In genomic region chr11:83420338-83420737, GRCm38 (mm10) we compare ENCODE assay signal across 12 mouse cellular contexts. TPM values are rescaled to one million over a fixed set of nuclear protein-coding genes. Genes with fewer than 3 reads are reported as not detected.
DNase-seq lines count a peak whose midpoint lies in the region; ATAC-seq and TF ChIP-seq lines count a peak whose summit lies in the region.
"Had no signal": no experiment of that assay in that cellular context is flagged by ENCODE, and none has a peak within 500 bp of the region (broad histone marks: within the 10 kb centered on the region; RNA-seq: fewer than 3 reads in every experiment).

No protein-coding gene starts in this region.

- peaks cover 25% of the 10 kb centered on the region for H3K27me3 ChIP-seq in intestine, postnatal 0 days (replicated peaks; ENCODE audit: control insufficient read depth, insufficient read depth, low read length)
- peaks cover 33% of the 10 kb centered on the region for H3K27me3 ChIP-seq in intestine, embryonic 15.5 days (replicated peaks)
- H3K27me3 ChIP-seq in limb, embryonic 10.5 days (ENCODE audit: low read depth, poor library complexity, severe bottlenecking) = peaks cover 63% of the 10 kb centered on the region

- H3K4me3 ChIP-seq in intestine, postnatal 0 days (ENCODE audit: low read depth, low read length) = no peak overlapping the region
- H3K4me3 ChIP-seq in intestine, embryonic 15.5 days (replicated peaks) = no peak overlapping the region
- H3K4me3 ChIP-seq in limb, embryonic 10.5 days = no peak overlapping the region
- H3K4me3 ChIP-seq: embryonic facial prominence, embryonic 12.5 days; limb, embryonic 13.5 days; midbrain, embryonic 12.5 days; neural tube, embryonic 15.5 days had no signal

- H3K4me2 ChIP-seq in intestine, postnatal 0 days (replicated peaks; ENCODE audit: low read depth) = no peak overlapping the region
- no peak overlapping the region for H3K4me2 ChIP-seq in intestine, embryonic 15.5 days (replicated peaks)
- H3K4me2 ChIP-seq: embryonic facial prominence, embryonic 12.5 days; limb, embryonic 13.5 days; midbrain, embryonic 12.5 days; neural tube, embryonic 15.5 days had no signal

- H3K27ac ChIP-seq in intestine, postnatal 0 days (ENCODE audit: low read depth, low read length) = no peak overlapping the region
- no peak overlapping the region for H3K27ac ChIP-seq in intestine, embryonic 15.5 days
- H3K27ac ChIP-seq in limb, embryonic 10.5 days = no peak overlapping the region
- H3K27ac ChIP-seq: embryonic facial prominence, embryonic 12.5 days; limb, embryonic 13.5 days; midbrain, embryonic 12.5 days; neural tube, embryonic 15.5 days had no signal

- WGBS in intestine, postnatal 0 days = 35% methylated on average over 4 of the region's 4 CpGs
- WGBS in intestine, embryonic 15.5 days = 41% methylated on average over 4 of the region's 4 CpGs
- WGBS in limb, embryonic 10.5 days = 41% methylated on average over 4 of the region's 4 CpGs

- no peaks in the 10 kb centered on the region for H3K36me3 ChIP-seq in intestine, postnatal 0 days (ENCODE audit: control insufficient read depth, insufficient read depth)
- H3K36me3 ChIP-seq in intestine, embryonic 15.5 days = no peaks in the 10 kb centered on the region
- H3K36me3 ChIP-seq in limb, embryonic 10.5 days = no peaks in the 10 kb centered on the region
- H3K36me3 ChIP-seq: embryonic facial prominence, embryonic 12.5 days; limb, embryonic 13.5 days; midbrain, embryonic 12.5 days; neural tube, embryonic 15.5 days had no signal

- ATAC-seq in intestine, postnatal 0 days = no peak
- ATAC-seq in intestine, embryonic 15.5 days = no peak

- H3K9ac ChIP-seq in intestine, postnatal 0 days (ENCODE audit: low read depth, low read length) = no peak overlapping the region
- no peak overlapping the region for H3K9ac ChIP-seq in intestine, embryonic 15.5 days
- H3K9ac ChIP-seq: embryonic facial prominence, embryonic 12.5 days; limb, embryonic 13.5 days; midbrain, embryonic 12.5 days; neural tube, embryonic 15.5 days had no signal

- no peaks in the 10 kb centered on the region for H3K4me1 ChIP-seq in intestine, postnatal 0 days (replicated peaks; ENCODE audit: control insufficient read depth, insufficient read depth, low read length)
- H3K4me1 ChIP-seq in intestine, embryonic 15.5 days (replicated peaks) = peaks cover 4% of the 10 kb centered on the region; the same call in 1 of the 2 replicates
- peaks cover 13% of the 10 kb centered on the region for H3K4me1 ChIP-seq in limb, embryonic 10.5 days

- peak; percentile 55 for TF ChIP-seq CTCF in intestine, postnatal 0 days (IDR thresholded peaks at IDR 0.05; ENCODE audit: low read depth)

- no peaks in the 10 kb centered on the region for H3K9me3 ChIP-seq in intestine, postnatal 0 days (ENCODE audit: control insufficient read depth)
- H3K9me3 ChIP-seq in intestine, embryonic 15.5 days = no peaks in the 10 kb centered on the region
- H3K9me3 ChIP-seq in limb, embryonic 10.5 days (replicated peaks) = no peaks in the 10 kb centered on the region
- H3K9me3 ChIP-seq: embryonic facial prominence, embryonic 12.5 days; limb, embryonic 13.5 days; midbrain, embryonic 12.5 days; neural tube, embryonic 15.5 days had no signal

- DNase-seq in cerebellum, adult 9-11 months = peak; percentile 40
- DNase-seq in cerebellum, adult 11-12 months = no peak
- DNase-seq in retina, postnatal 1 day = peak; percentile 62
- no peak for DNase-seq in retina, embryonic 14.5 days (ENCODE audit: low spot score)
- peak; percentile 34 for DNase-seq in limb, embryonic 10.5 days (ENCODE audit: low spot score)
- DNase-seq in ovary, adult 18-20 months (ENCODE audit: low spot score) = no peak

RNA-seq across cellular contexts. Expression of gene Gas2l2, which starts 8.9 kb away (rescaled TPM):
- polyA plus RNA-seq in intestine, postnatal 0 days (2015; fragmentation: Nextera tagmentation; extraction: Ambion mirVana) = 0.51 and 0.65 TPM in 2 replicates
- polyA plus RNA-seq in intestine, embryonic 15.5 days (2015; fragmentation: Nextera tagmentation; extraction: Ambion mirVana) = 0.13 TPM in 1 of 2 replicates, not detected in the other
- not detected in 2 replicates for polyA plus RNA-seq in limb, embryonic 10.5 days (2016; fragmentation: Nextera tagmentation; extraction: Ambion mirVana)
- polyA plus RNA-seq: limb, embryonic 13.5 days; midbrain, embryonic 12.5 days had no signal

RNA-seq across cellular contexts. Expression of gene Rasl10b, which starts 11.4 kb away (rescaled TPM):
- 0.82 and 0.94 TPM in 2 replicates for polyA plus RNA-seq in intestine, postnatal 0 days (2015; fragmentation: Nextera tagmentation; extraction: Ambion mirVana)
- 2.3 and 2.6 TPM in 2 replicates for polyA plus RNA-seq in intestine, embryonic 15.5 days (2015; fragmentation: Nextera tagmentation; extraction: Ambion mirVana)
- 1.5 and 1.6 TPM in 2 replicates for polyA plus RNA-seq in limb, embryonic 10.5 days (2016; fragmentation: Nextera tagmentation; extraction: Ambion mirVana)

RNA-seq across cellular contexts. Expression of gene 1700020L24Rik, which starts 17.1 kb away (rescaled TPM):
- polyA plus RNA-seq in intestine, postnatal 0 days (2015; fragmentation: Nextera tagmentation; extraction: Ambion mirVana) = 0.76 and 1.5 TPM in 2 replicates
- polyA plus RNA-seq in intestine, embryonic 15.5 days (2015; fragmentation: Nextera tagmentation; extraction: Ambion mirVana) = 0.76 and 0.87 TPM in 2 replicates
- polyA plus RNA-seq in limb, embryonic 10.5 days (2016; fragmentation: Nextera tagmentation; extraction: Ambion mirVana) = 0.31 TPM in 1 of 2 replicates, not detected in the other

RNA-seq across cellular contexts. Expression of gene Mmp28, which starts 42.5 kb away (rescaled TPM):
- 1.6 and 2.1 TPM in 2 replicates for polyA plus RNA-seq in intestine, postnatal 0 days (2015; fragmentation: Nextera tagmentation; extraction: Ambion mirVana)
- polyA plus RNA-seq in intestine, embryonic 15.5 days (2015; fragmentation: Nextera tagmentation; extraction: Ambion mirVana) = 1.4 and 1.5 TPM in 2 replicates
- polyA plus RNA-seq in limb, embryonic 10.5 days (2016; fragmentation: Nextera tagmentation; extraction: Ambion mirVana) = 0.75 and 2.3 TPM in 2 replicates

RNA-seq across cellular contexts. Expression of gene Taf15, which starts 52.5 kb away (rescaled TPM):
- 5.4 and 7.3 TPM in 2 replicates for polyA plus RNA-seq in intestine, postnatal 0 days (2015; fragmentation: Nextera tagmentation; extraction: Ambion mirVana)
- polyA plus RNA-seq in intestine, embryonic 15.5 days (2015; fragmentation: Nextera tagmentation; extraction: Ambion mirVana) = 12.9 and 13.9 TPM in 2 replicates
- polyA plus RNA-seq in limb, embryonic 10.5 days (2016; fragmentation: Nextera tagmentation; extraction: Ambion mirVana) = 11.3 and 11.9 TPM in 2 replicates

Comparison
In these comparisons a context has a peak if more than half of its experiments do, and no peak if none do; other contexts are left out.
1. DNase-seq: peak in cerebellum, adult 9-11 months (single experiment), retina, postnatal 1 day (single experiment) and limb, embryonic 10.5 days (single experiment); none in cerebellum, adult 11-12 months (single experiment), retina, embryonic 14.5 days (single experiment) and ovary, adult 18-20 months (single experiment).